Mouse (Mus musculus): ENCODE results near the gene Slx4.

GRCm38 (mm10) chr16:3988410-3988809, 15.2 kb downstream of the Slx4 start:
- TF ChIP-seq POLR2A (IDR thresholded peaks at IDR 0.05; ENCODE audit: borderline replicate concordance, insufficient read depth, low read length) (no peak), CTCF (IDR thresholded peaks at IDR 0.05; ENCODE audit: borderline replicate concordance, insufficient read depth, low read depth, low read length) (no peak)

Data from cerebellum, adult 2 months (tissue).